7 mouse cellular contexts compared by ENCODE assay signal in the genomic region with DNA sequence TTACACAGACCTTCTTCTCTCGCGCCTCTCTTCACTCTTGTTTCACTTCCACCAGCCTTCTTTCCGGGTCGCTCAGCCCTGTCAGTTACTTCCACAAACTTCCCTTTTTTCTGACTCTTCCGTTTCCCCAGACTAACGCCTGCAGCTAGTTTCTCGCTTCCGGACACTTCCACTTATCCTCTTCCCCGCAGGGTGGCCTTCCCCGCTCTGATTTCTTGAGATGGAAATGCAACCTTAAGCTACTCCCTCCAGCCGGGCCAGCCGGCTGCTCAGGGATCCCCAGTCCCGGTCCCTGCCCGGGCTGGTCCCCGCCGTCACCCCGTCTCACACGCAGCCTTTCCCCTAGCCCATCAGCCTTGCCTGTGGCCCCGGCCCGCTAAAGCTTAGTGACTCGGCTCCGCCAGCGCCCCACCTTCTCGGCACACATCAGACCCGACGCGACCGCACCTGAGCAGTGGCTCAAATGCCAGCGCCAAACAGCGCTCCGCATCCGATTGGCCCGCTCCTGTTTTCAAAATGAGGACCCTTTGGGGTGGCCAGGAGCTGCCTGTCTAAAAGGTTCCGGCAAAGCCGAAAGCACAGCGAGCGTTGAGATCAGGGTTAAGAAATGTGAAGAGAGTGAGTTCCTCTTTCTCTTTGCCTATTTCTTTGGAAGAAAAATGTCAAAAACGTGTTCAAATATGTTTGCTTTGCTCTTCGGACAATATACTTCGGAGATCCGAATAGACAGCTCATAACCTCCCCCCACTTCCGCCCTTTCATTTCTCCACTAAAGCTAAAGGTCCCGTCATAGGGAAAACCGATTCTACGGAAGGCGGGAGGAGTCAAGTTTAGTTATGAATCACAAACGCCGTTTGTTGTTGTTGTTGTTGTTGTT. TPM values are rescaled to one million over a fixed set of nuclear protein-coding genes. Genes with fewer than 3 reads are reported as not detected.
DNase-seq lines count a peak whose midpoint lies in the region; ATAC-seq lines count a peak whose summit lies in the region.

A gene (minus strand): TSS at position 417 of the 877 bp plus-strand sequence.

- no peaks in the 10 kb centered on the region for H3K9me3 ChIP-seq in embryonic facial prominence, embryonic 12.5 days
- no peaks in the 10 kb centered on the region for H3K9me3 ChIP-seq in limb, embryonic 11.5 days (ENCODE audit: control insufficient read depth, low read length)
- no peaks in the 10 kb centered on the region for H3K9me3 ChIP-seq in midbrain, embryonic 14.5 days (ENCODE audit: control insufficient read depth, low read length)

- H3K4me2 ChIP-seq in embryonic facial prominence, embryonic 12.5 days (replicated peaks) = peak within 1 kb of the TSS; percentile 85
- peak within 1 kb of the TSS; percentile 82 for H3K4me2 ChIP-seq in limb, embryonic 11.5 days (ENCODE audit: low read depth, severe bottlenecking)
- peak within 1 kb of the TSS; percentile 92 for H3K4me2 ChIP-seq in midbrain, embryonic 14.5 days (ENCODE audit: low read length)

- peaks cover 24% of the 10 kb centered on the region for H3K4me1 ChIP-seq in embryonic facial prominence, embryonic 12.5 days
- peaks cover 8% of the 10 kb centered on the region for H3K4me1 ChIP-seq in limb, embryonic 11.5 days (ENCODE audit: control insufficient read depth, insufficient read depth, low read length)
- H3K4me1 ChIP-seq in midbrain, embryonic 14.5 days (ENCODE audit: control insufficient read depth, insufficient read depth, low read length) = peaks cover 12% of the 10 kb centered on the region; the same call in 1 of the 2 replicates

- DNase-seq in adrenal gland, postnatal 25 days = peak; percentile 87
- DNase-seq in heart, adult 11 months = peak; percentile 99
- DNase-seq in kidney, adult 18-20 months = peak; percentile 94
- DNase-seq in limb, embryonic 11.5 days (ENCODE audit: low spot score) = peak; percentile 94
- DNase-seq in midbrain, embryonic 14.5 days = peak; percentile 99
- peak; percentile 78 to 90 for DNase-seq in spleen, adult 18-20 months

- H3K4me3 ChIP-seq in embryonic facial prominence, embryonic 12.5 days = peak within 1 kb of the TSS; percentile 85
- peak within 1 kb of the TSS; percentile 73 for H3K4me3 ChIP-seq in limb, embryonic 11.5 days (ENCODE audit: low read depth, low read length)
- H3K4me3 ChIP-seq in midbrain, embryonic 14.5 days (replicated peaks; ENCODE audit: low read depth, low read length) = peak within 1 kb of the TSS; percentile 62

- peak; percentile 96 for ATAC-seq in embryonic facial prominence, embryonic 12.5 days (ENCODE audit: insufficient number of reproducible peaks, insufficient read depth, low FRiP score, low TSS enrichment)
- peak; percentile 98 for ATAC-seq in limb, embryonic 11.5 days (ENCODE audit: insufficient number of reproducible peaks, low FRiP score, low TSS enrichment, low read depth)
- peak; percentile 97 for ATAC-seq in midbrain, embryonic 14.5 days (ENCODE audit: low FRiP score, low TSS enrichment)

- H3K27ac ChIP-seq in embryonic facial prominence, embryonic 12.5 days = peak within 1 kb of the TSS; percentile 85
- peak within 1 kb of the TSS; percentile 59 for H3K27ac ChIP-seq in limb, embryonic 11.5 days (replicated peaks; ENCODE audit: low read depth, low read length)
- H3K27ac ChIP-seq in midbrain, embryonic 14.5 days (replicated peaks; ENCODE audit: low read depth, low read length) = peak within 1 kb of the TSS; percentile 71

- H3K9ac ChIP-seq in embryonic facial prominence, embryonic 12.5 days = peak within 1 kb of the TSS; percentile 74
- H3K9ac ChIP-seq in limb, embryonic 11.5 days (ENCODE audit: low read length) = peak within 1 kb of the TSS; percentile 77
- peak within 1 kb of the TSS; percentile 50; the same call in 1 of the 2 replicates for H3K9ac ChIP-seq in midbrain, embryonic 14.5 days (replicated peaks; ENCODE audit: low read length)

- WGBS in embryonic facial prominence, embryonic 12.5 days = under 1% methylated on average over 48 of the region's 48 CpGs
- WGBS in limb, embryonic 11.5 days = under 1% methylated on average over 48 of the region's 48 CpGs
- WGBS in midbrain, embryonic 14.5 days = under 1% methylated on average over 48 of the region's 48 CpGs

- peaks cover 15% of the 10 kb centered on the region for H3K36me3 ChIP-seq in embryonic facial prominence, embryonic 12.5 days
- no peaks in the 10 kb centered on the region; the same call in 1 of the 2 replicates for H3K36me3 ChIP-seq in limb, embryonic 11.5 days (ENCODE audit: control insufficient read depth, insufficient read depth, low read length)
- H3K36me3 ChIP-seq in midbrain, embryonic 14.5 days (ENCODE audit: control insufficient read depth, insufficient read depth, low read length) = no peaks in the 10 kb centered on the region

- no peaks in the 10 kb centered on the region for H3K27me3 ChIP-seq in embryonic facial prominence, embryonic 12.5 days
- H3K27me3 ChIP-seq in limb, embryonic 11.5 days (ENCODE audit: control insufficient read depth, insufficient read depth, low read length) = no peaks in the 10 kb centered on the region
- H3K27me3 ChIP-seq in midbrain, embryonic 14.5 days (ENCODE audit: control insufficient read depth, insufficient read depth, low read length) = no peaks in the 10 kb centered on the region

RNA-seq across cellular contexts. Expression of the gene that starts here (rescaled TPM):
- total RNA-seq in adrenal gland, postnatal 25 days (2021) = 7.4 TPM in 2 replicates
- 36.7 and 40.7 TPM in 2 replicates for polyA plus RNA-seq in embryonic facial prominence, embryonic 12.5 days (2016; fragmentation: Nextera tagmentation; extraction: Ambion mirVana)
- polyA plus RNA-seq in limb, embryonic 11.5 days (2014; fragmentation: Nextera tagmentation; extraction: Ambion mirVana) = 5.7 and 7.3 TPM in 2 replicates
- 1.4 and 2.0 TPM in 2 replicates for polyA plus RNA-seq in midbrain, embryonic 14.5 days (2014; fragmentation: Nextera tagmentation; extraction: Ambion mirVana)

Comparison
In these comparisons a context has a peak if more than half of its experiments do, and no peak if none do; other contexts are left out.
1. Peak in every context shown above with its lines: DNase-seq, ATAC-seq, H3K4me3 ChIP-seq and H3K27ac ChIP-seq.